Mouse (Mus musculus): ENCODE results near the gene Fgfr2. TPM values are rescaled to one million over a fixed set of nuclear protein-coding genes. Genes with fewer than 3 reads are reported as not detected.

Fgfr2 gene
- polyA plus RNA-seq, 1 experiment from 2014 or later: 81.1 TPM

- H3K9me3 ChIP-seq (replicated peaks): no peaks in the 10 kb centered on the region
- no peak overlapping the region for H3K4me3 ChIP-seq
- no peak overlapping the region for H3K4me2 ChIP-seq (replicated peaks)
- WGBS: 67% methylated on average over 3 of the region's 3 CpGs
- peaks cover 11% of the 10 kb centered on the region for H3K4me1 ChIP-seq
- H3K9ac ChIP-seq: no peak overlapping the region
- no peak overlapping the region for H3K27ac ChIP-seq
- H3K36me3 ChIP-seq: no peaks in the 10 kb centered on the region
- no peak for ATAC-seq (ENCODE audit: low FRiP score)
- peaks cover 44% of the 10 kb centered on the region for H3K27me3 ChIP-seq
Measured at GRCm38 (mm10) chr7:131970255-131970654, 1152.9 kb downstream of the Fgfr2 start.

- peaks cover 11% of the 10 kb centered on the region for H3K4me1 ChIP-seq
- H3K9me3 ChIP-seq (replicated peaks): no peaks in the 10 kb centered on the region
- peak overlapping the region; percentile 37; the same call in 1 of the 2 replicates for H3K27ac ChIP-seq
- H3K9ac ChIP-seq: peak overlapping the region; percentile 56
- ATAC-seq (ENCODE audit: low FRiP score): peak; percentile 65
- 5% methylated on average over 50 of the region's 57 CpGs for WGBS
- no peaks in the 10 kb centered on the region for H3K36me3 ChIP-seq
- peak overlapping the region; percentile 44 for H3K4me3 ChIP-seq
- H3K27me3 ChIP-seq: peaks cover 48% of the 10 kb centered on the region
- peak overlapping the region; percentile 72 for H3K4me2 ChIP-seq (replicated peaks)
Measured at GRCm38 (mm10) chr7:131966916-131967494, 1156.1 kb downstream of the Fgfr2 start.

- Histone ChIP-seq H3K36me3 (no peaks in the 10 kb centered on the region), H3K27me3 (peaks cover 48% of the 10 kb centered on the region), H3K4me1 (peaks cover 11% of the 10 kb centered on the region), H3K4me3 (peak within 1 kb of the TSS; percentile 44), H3K9ac (peak within 1 kb of the TSS; percentile 56), H3K4me2 (replicated peaks) (peak within 1 kb of the TSS; percentile 72), H3K9me3 (replicated peaks) (no peaks in the 10 kb centered on the region), H3K27ac (peak within 1 kb of the TSS; percentile 37; the same call in 1 of the 2 replicates)
- peak; percentile 72 for ATAC-seq (ENCODE audit: low FRiP score)
- WGBS: 2% methylated on average over 32 of the region's 32 CpGs
Measured at GRCm38 (mm10) chr7:131966023-131966915, 1156.9 kb downstream of the Fgfr2 start, which contains the start of gene Gpr26. Gene Gpr26 (plus strand): TSS chr7:131966460.

GRCm38 (mm10) chr7:131960551-131960950 lies 1162.6 kb downstream of the Fgfr2 start:
- Histone ChIP-seq H3K36me3 (no peaks in the 10 kb centered on the region), H3K27me3 (peaks cover 7% of the 10 kb centered on the region), H3K4me1 (no peaks in the 10 kb centered on the region), H3K9me3 (replicated peaks) (no peaks in the 10 kb centered on the region), H3K4me3 (no peak overlapping the region), H3K27ac (no peak overlapping the region), H3K9ac (no peak overlapping the region), H3K4me2 (replicated peaks) (no peak overlapping the region)
- ATAC-seq (ENCODE audit: low FRiP score): no peak
- WGBS: 32% methylated on average over 6 of the region's 6 CpGs

- H3K4me3 ChIP-seq: no peak overlapping the region
- no peak overlapping the region for H3K9ac ChIP-seq
- H3K27me3 ChIP-seq: no peaks in the 10 kb centered on the region
- H3K27ac ChIP-seq: no peak overlapping the region
- 75% methylated on average over 1 of the region's 1 CpGs for WGBS
- ATAC-seq (ENCODE audit: low FRiP score): no peak
- H3K36me3 ChIP-seq: no peaks in the 10 kb centered on the region
- no peak overlapping the region for H3K4me2 ChIP-seq (replicated peaks)
- H3K4me1 ChIP-seq: no peaks in the 10 kb centered on the region
- no peaks in the 10 kb centered on the region for H3K9me3 ChIP-seq (replicated peaks)
Measured at GRCm38 (mm10) chr7:131958705-131959104, 1164.4 kb downstream of the Fgfr2 start.

GRCm38 (mm10) chr7:131953402-131953801 lies 1169.7 kb downstream of the Fgfr2 start:
- Histone ChIP-seq H3K36me3 (no peaks in the 10 kb centered on the region), H3K27ac (no peak overlapping the region), H3K4me2 (replicated peaks) (no peak overlapping the region), H3K27me3 (peaks cover 4% of the 10 kb centered on the region; the same call in 1 of the 2 replicates), H3K4me3 (no peak overlapping the region), H3K4me1 (peaks cover 5% of the 10 kb centered on the region; the same call in 1 of the 2 replicates), H3K9me3 (replicated peaks) (no peaks in the 10 kb centered on the region), H3K9ac (no peak overlapping the region)
- ATAC-seq (ENCODE audit: low FRiP score): no peak
- WGBS: 45% methylated on average over 3 of the region's 3 CpGs

GRCm38 (mm10) chr7:131951131-131951530 lies 1172.0 kb downstream of the Fgfr2 start:
- no peak overlapping the region for H3K4me3 ChIP-seq
- H3K9me3 ChIP-seq (replicated peaks): no peaks in the 10 kb centered on the region
- peaks cover 5% of the 10 kb centered on the region; the same call in 1 of the 2 replicates for H3K4me1 ChIP-seq
- peaks cover 4% of the 10 kb centered on the region; the same call in 1 of the 2 replicates for H3K27me3 ChIP-seq
- 76% methylated on average over 5 of the region's 5 CpGs for WGBS
- H3K36me3 ChIP-seq: no peaks in the 10 kb centered on the region
- no peak overlapping the region for H3K4me2 ChIP-seq (replicated peaks)
- no peak for ATAC-seq (ENCODE audit: low FRiP score)
- H3K9ac ChIP-seq: no peak overlapping the region
- no peak overlapping the region for H3K27ac ChIP-seq

GRCm38 (mm10) chr7:131937611-131938010 lies 1185.5 kb downstream of the Fgfr2 start:
- no peaks in the 10 kb centered on the region for H3K36me3 ChIP-seq
- no peaks in the 10 kb centered on the region for H3K4me1 ChIP-seq
- no peak for ATAC-seq (ENCODE audit: low FRiP score)
- H3K27me3 ChIP-seq: no peaks in the 10 kb centered on the region
- no peak overlapping the region for H3K27ac ChIP-seq
- no peak overlapping the region for H3K9ac ChIP-seq
- H3K4me3 ChIP-seq: no peak overlapping the region
- H3K4me2 ChIP-seq (replicated peaks): no peak overlapping the region
- WGBS: 80% methylated on average over 3 of the region's 3 CpGs
- H3K9me3 ChIP-seq (replicated peaks): 0 out of 2 replicates have a peak, but pooled peaks cover 5% of the 10 kb centered on the region

GRCm38 (mm10) chr7:131927288-131928050 lies 1195.7 kb downstream of the Fgfr2 start:
- Histone ChIP-seq H3K27me3 (no peaks in the 10 kb centered on the region), H3K4me3 (no peak overlapping the region), H3K4me2 (replicated peaks) (no peak overlapping the region), H3K9ac (no peak overlapping the region), H3K4me1 (peaks cover 14% of the 10 kb centered on the region), H3K36me3 (no peaks in the 10 kb centered on the region), H3K27ac (no peak overlapping the region), H3K9me3 (replicated peaks) (no peaks in the 10 kb centered on the region)
- 24% methylated on average over 9 of the region's 9 CpGs for WGBS
- no peak for ATAC-seq (ENCODE audit: low FRiP score)

GRCm38 (mm10) chr7:131917384-131917783 lies 1205.8 kb downstream of the Fgfr2 start:
- Histone ChIP-seq H3K27me3 (no peaks in the 10 kb centered on the region), H3K9me3 (replicated peaks) (no peaks in the 10 kb centered on the region), H3K36me3 (no peaks in the 10 kb centered on the region), H3K27ac (no peak overlapping the region), H3K9ac (no peak overlapping the region), H3K4me3 (no peak overlapping the region), H3K4me2 (replicated peaks) (no peak overlapping the region), H3K4me1 (no peaks in the 10 kb centered on the region)
- no peak for ATAC-seq (ENCODE audit: low FRiP score)
- WGBS: 53% methylated on average over 7 of the region's 7 CpGs

GRCm38 (mm10) chr7:131909611-131910010 lies 1213.5 kb downstream of the Fgfr2 start:
- Histone ChIP-seq H3K4me2 (replicated peaks) (no peak overlapping the region), H3K36me3 (no peaks in the 10 kb centered on the region), H3K4me1 (no peaks in the 10 kb centered on the region), H3K27me3 (no peaks in the 10 kb centered on the region), H3K27ac (no peak overlapping the region), H3K9ac (no peak overlapping the region), H3K4me3 (no peak overlapping the region), H3K9me3 (replicated peaks) (no peaks in the 10 kb centered on the region)
- ATAC-seq (ENCODE audit: low FRiP score): no peak
- WGBS: 62% methylated on average over 4 of the region's 4 CpGs

Measured in hindbrain, embryonic 12.5 days (tissue).